Mouse (Mus musculus) brain, embryonic 14.5 days (tissue): Measurements from ENCODE around the gene Usp43.

Experiments used
- CTCF ChIP-seq: fragments of 200-500 bp; IDR thresholded peaks from 2 replicates; pipeline ENCODE4 v1.5.1; 2012; ENCODE audit warnings: inconsistent platforms, mild to moderate bottlenecking, moderate library complexity, borderline replicate concordance; ENCODE audit not compliant: insufficient read depth, insufficient read length; ENCODE audit errors: extremely low read depth
- POLR2A ChIP-seq: fragments of 200-500 bp; IDR thresholded peaks from 2 replicates; pipeline ENCODE4 v1.6.1; 2012; ENCODE audit warnings: mild to moderate bottlenecking, inconsistent platforms, borderline replicate concordance; ENCODE audit not compliant: poor library complexity, insufficient read depth, insufficient read length, severe bottlenecking; ENCODE audit errors: extremely low read depth

GRCm38 (mm10) chr11:67819604-67820003 is 102.3 kb downstream of the Usp43 start:
- TF ChIP-seq CTCF (peak; percentile 62; the same call in 1 of the 2 replicates), POLR2A (no peak)
